Mouse (Mus musculus): ENCODE data around the gene Tcp10a.
"Not testable (repeated sequence)": the region's sequence is repeated elsewhere in the genome, so short reads cannot be mapped to it uniquely, and the experiment has no call there.

Gene Tcp10a

GRCm38 (mm10) chr17:7324346-7324745, at the start of gene Tcp10a:
Gene Tcp10a, plus strand, starts transcription at chr17:7324646.
- DNase-seq (ENCODE audit: low read depth, low spot score): not testable (repeated sequence)

GRCm38 (mm10) chr17:7278702-7279242, 45.7 kb upstream of the Tcp10a start:
- DNase-seq (ENCODE audit: low read depth, low spot score): no peak

GRCm38 (mm10) chr17:7279251-7279650, 45.2 kb upstream of the Tcp10a start:
- DNase-seq (ENCODE audit: low read depth, low spot score): no peak

- no peak for DNase-seq (ENCODE audit: low read depth, low spot score)
These were observed 40.0 kb upstream of the Tcp10a start for GRCm38 (mm10) chr17:7284297-7284910.

- DNase-seq (ENCODE audit: low read depth, low spot score): no peak
These were observed 39.2 kb upstream of the Tcp10a start for GRCm38 (mm10) chr17:7285292-7285691.

- no peak for DNase-seq (ENCODE audit: low read depth, low spot score)
These were observed 37.9 kb upstream of the Tcp10a start for GRCm38 (mm10) chr17:7286422-7287050.

- no peak for DNase-seq (ENCODE audit: low read depth, low spot score)
These were observed 32.3 kb upstream of the Tcp10a start for GRCm38 (mm10) chr17:7292012-7292684.

GRCm38 (mm10) chr17:7306278-7307196, 17.9 kb upstream of the Tcp10a start:
- DNase-seq (ENCODE audit: low read depth, low spot score): not testable (repeated sequence)

- DNase-seq (ENCODE audit: low read depth, low spot score): not testable (repeated sequence)
These were observed 8.6 kb upstream of the Tcp10a start for GRCm38 (mm10) chr17:7315693-7316382.

- not testable (repeated sequence) for DNase-seq (ENCODE audit: low read depth, low spot score)
These were observed 4.7 kb upstream of the Tcp10a start for GRCm38 (mm10) chr17:7319789-7320188.

- not testable (repeated sequence) for DNase-seq (ENCODE audit: low read depth, low spot score)
These were observed 2.0 kb downstream of the Tcp10a start for GRCm38 (mm10) chr17:7326415-7326814.

- not testable (repeated sequence) for DNase-seq (ENCODE audit: low read depth, low spot score)
These were observed 8.3 kb downstream of the Tcp10a start for GRCm38 (mm10) chr17:7332745-7333144.

- DNase-seq (ENCODE audit: low read depth, low spot score): not testable (repeated sequence)
These were observed 12.9 kb downstream of the Tcp10a start for GRCm38 (mm10) chr17:7337381-7337780.

GRCm38 (mm10) chr17:7348765-7349164, 24.3 kb downstream of the Tcp10a start:
- DNase-seq (ENCODE audit: low read depth, low spot score): not testable (repeated sequence)

- not testable (repeated sequence) for DNase-seq (ENCODE audit: low read depth, low spot score)
These were observed 28.1 kb downstream of the Tcp10a start, which contains the start of gene Ttll2 for GRCm38 (mm10) chr17:7352596-7352995. Gene Ttll2, minus strand, starts transcription at chr17:7352696.

GRCm38 (mm10) chr17:7359806-7360205, 35.4 kb downstream of the Tcp10a start:
- not testable (repeated sequence) for DNase-seq (ENCODE audit: low read depth, low spot score)

- not testable (repeated sequence) for DNase-seq (ENCODE audit: low read depth, low spot score)
These were observed 36.5 kb downstream of the Tcp10a start for GRCm38 (mm10) chr17:7360749-7361465.

GRCm38 (mm10) chr17:7365615-7366014, 41.2 kb downstream of the Tcp10a start:
- DNase-seq (ENCODE audit: low read depth, low spot score): not testable (repeated sequence)

GRCm38 (mm10) chr17:7366265-7366664, 41.8 kb downstream of the Tcp10a start:
- DNase-seq (ENCODE audit: low read depth, low spot score): not testable (repeated sequence)
